ENCODE assay signal across 9 mouse cellular contexts in the genomic region with DNA sequence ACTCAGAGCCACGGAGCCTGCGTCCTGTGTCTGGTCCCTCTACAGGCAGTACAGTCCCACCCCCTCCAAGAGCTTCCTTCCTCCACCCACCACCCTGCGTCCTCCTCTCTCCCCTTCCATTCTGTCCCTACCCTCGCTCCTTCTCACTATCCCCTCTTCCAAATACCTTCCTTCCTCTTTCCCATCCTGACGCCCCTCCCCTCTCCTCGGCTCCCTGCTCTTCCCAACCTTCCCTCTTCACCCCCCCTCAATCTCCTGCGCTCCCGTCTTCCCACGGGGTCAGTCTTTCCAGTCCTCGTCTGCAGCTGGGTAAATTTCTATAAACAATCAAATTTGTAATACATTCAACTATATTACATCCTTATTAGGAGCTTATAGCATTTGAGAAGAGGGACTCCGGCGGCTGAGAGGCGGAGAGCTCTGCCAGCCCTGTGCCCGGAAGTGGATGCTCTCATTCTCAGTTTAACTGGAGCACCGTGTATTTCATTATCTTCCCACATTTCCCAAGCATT. TPM values are rescaled to one million over a fixed set of nuclear protein-coding genes. Genes with fewer than 3 reads are reported as not detected.
DNase-seq lines count a peak whose midpoint lies in the region; ATAC-seq and TF ChIP-seq lines count a peak whose summit lies in the region.
"Had no signal": no experiment of that assay in that cellular context is flagged by ENCODE, and none has a peak within 500 bp of the region (broad histone marks: within the 10 kb centered on the region; RNA-seq: fewer than 3 reads in every experiment).

No protein-coding gene starts in this region.

- H3K4me1 ChIP-seq in embryonic facial prominence, embryonic 15.5 days = peaks cover 38% of the 10 kb centered on the region
- H3K4me1 ChIP-seq in intestine, embryonic 16.5 days (ENCODE audit: control insufficient read depth, insufficient read depth, low read length) = peaks cover 5% of the 10 kb centered on the region
- H3K4me1 ChIP-seq in neural tube, embryonic 15.5 days = peaks cover 21% of the 10 kb centered on the region
- H3K4me1 ChIP-seq: liver, embryonic 15.5 days had no signal

- TF ChIP-seq CTCF in layer of hippocampus, adult 2 months (conservative IDR thresholded peaks at IDR 0.05) = no peak

- 0 out of 2 replicates have a peak overlapping the region, but pooled peaks have one; percentile 12 for H3K9ac ChIP-seq in embryonic facial prominence, embryonic 15.5 days
- H3K9ac ChIP-seq in intestine, embryonic 16.5 days (ENCODE audit: low read depth, low read length) = peak overlapping the region; percentile 48
- peak overlapping the region; percentile 23; the same call in 1 of the 2 replicates for H3K9ac ChIP-seq in neural tube, embryonic 15.5 days (replicated peaks)
- H3K9ac ChIP-seq: liver, embryonic 15.5 days had no signal

- DNase-seq in layer of hippocampus, adult 2 months (ENCODE audit: low spot score in 2 of 2) = no peak
- DNase-seq in layer of hippocampus, adult 9-11 months = no peak
- DNase-seq in cerebellum, postnatal 14 days = no peak
- DNase-seq in layer of hippocampus, postnatal 14 days (ENCODE audit: low spot score in 2 of 2) = no peak
- DNase-seq in ovary, postnatal 36 days (ENCODE audit: low spot score) = no peak

- peak overlapping the region; percentile 48 for H3K4me2 ChIP-seq in embryonic facial prominence, embryonic 15.5 days (replicated peaks)
- peak overlapping the region; percentile 53 for H3K4me2 ChIP-seq in intestine, embryonic 16.5 days (ENCODE audit: low read depth, low read length)
- peak overlapping the region; percentile 51 for H3K4me2 ChIP-seq in neural tube, embryonic 15.5 days
- H3K4me2 ChIP-seq: liver, embryonic 15.5 days had no signal

- H3K4me3 ChIP-seq in layer of hippocampus, adult 2 months = peak overlapping the region; percentile 33
- H3K4me3 ChIP-seq in embryonic facial prominence, embryonic 15.5 days (replicated peaks) = peak overlapping the region; percentile 24
- peak overlapping the region; percentile 33 for H3K4me3 ChIP-seq in intestine, embryonic 16.5 days (ENCODE audit: low read length)
- peak overlapping the region; percentile 19 for H3K4me3 ChIP-seq in neural tube, embryonic 15.5 days (replicated peaks)
- H3K4me3 ChIP-seq: liver, embryonic 15.5 days had no signal

- H3K9me3 ChIP-seq in embryonic facial prominence, embryonic 15.5 days (replicated peaks) = no peaks in the 10 kb centered on the region
- H3K9me3 ChIP-seq in intestine, embryonic 16.5 days (ENCODE audit: control insufficient read depth, low read length) = no peaks in the 10 kb centered on the region
- H3K9me3 ChIP-seq in neural tube, embryonic 15.5 days (replicated peaks) = no peaks in the 10 kb centered on the region
- H3K9me3 ChIP-seq: liver, embryonic 15.5 days had no signal

- ATAC-seq in embryonic facial prominence, embryonic 15.5 days (ENCODE audit: insufficient number of reproducible peaks, low FRiP score, low TSS enrichment, low read depth) = no peak
- peak; percentile 50 for ATAC-seq in intestine, embryonic 16.5 days
- 0 out of 2 replicates have a peak, but pooled peaks have one; percentile 31 for ATAC-seq in neural tube, embryonic 15.5 days (ENCODE audit: low FRiP score)

- 7% methylated on average over 15 of the region's 15 CpGs for WGBS in embryonic facial prominence, embryonic 15.5 days
- 17% methylated on average over 15 of the region's 15 CpGs for WGBS in intestine, embryonic 16.5 days
- 25% methylated on average over 15 of the region's 15 CpGs for WGBS in neural tube, embryonic 15.5 days

- H3K36me3 ChIP-seq in embryonic facial prominence, embryonic 15.5 days = no peaks in the 10 kb centered on the region
- H3K36me3 ChIP-seq in intestine, embryonic 16.5 days (ENCODE audit: control insufficient read depth, insufficient read depth, low read length) = no peaks in the 10 kb centered on the region
- H3K36me3 ChIP-seq in neural tube, embryonic 15.5 days = no peaks in the 10 kb centered on the region
- H3K36me3 ChIP-seq: liver, embryonic 15.5 days had no signal

- H3K27me3 ChIP-seq in embryonic facial prominence, embryonic 15.5 days = no peaks in the 10 kb centered on the region
- H3K27me3 ChIP-seq in intestine, embryonic 16.5 days (replicated peaks; ENCODE audit: control insufficient read depth, insufficient read depth, low read length) = no peaks in the 10 kb centered on the region
- no peaks in the 10 kb centered on the region for H3K27me3 ChIP-seq in neural tube, embryonic 15.5 days (replicated peaks)

- no peak overlapping the region for H3K27ac ChIP-seq in layer of hippocampus, adult 2 months
- peak overlapping the region; percentile 71 for H3K27ac ChIP-seq in embryonic facial prominence, embryonic 15.5 days (replicated peaks)
- peak overlapping the region; percentile 59 for H3K27ac ChIP-seq in intestine, embryonic 16.5 days (ENCODE audit: low read length)
- peak overlapping the region; percentile 56; the same call in 1 of the 2 replicates for H3K27ac ChIP-seq in neural tube, embryonic 15.5 days (replicated peaks)
- H3K27ac ChIP-seq: liver, embryonic 15.5 days had no signal

RNA-seq across cellular contexts. Expression of gene Ngfr, which starts 22.9 kb away (rescaled TPM):
- total RNA-seq in layer of hippocampus, adult 2 months (2021) = 1 to 10 TPM; 1.3 TPM
- 48.1 and 48.8 TPM in 2 replicates for polyA plus RNA-seq in embryonic facial prominence, embryonic 15.5 days (2015; fragmentation: Nextera tagmentation; extraction: Ambion mirVana)
- 15.5 and 15.8 TPM in 2 replicates for polyA plus RNA-seq in intestine, embryonic 16.5 days (2015; fragmentation: Nextera tagmentation; extraction: Ambion mirVana)
- polyA plus RNA-seq in neural tube, embryonic 15.5 days (2015; fragmentation: Nextera tagmentation; extraction: Ambion mirVana) = 69.1 and 69.3 TPM in 2 replicates
- total RNA-seq in layer of hippocampus, postnatal 14 days (2021) = 1 to 10 TPM; 2.1 to 2.5 TPM

RNA-seq across cellular contexts. Expression of gene Phb, which starts 56.3 kb away (rescaled TPM):
- 10 to 100 TPM; 96.3 to 97.5 TPM for total RNA-seq in layer of hippocampus, adult 2 months (2021)
- polyA plus RNA-seq in embryonic facial prominence, embryonic 15.5 days (2015; fragmentation: Nextera tagmentation; extraction: Ambion mirVana) = 162 and 186 TPM in 2 replicates
- polyA plus RNA-seq in intestine, embryonic 16.5 days (2015; fragmentation: Nextera tagmentation; extraction: Ambion mirVana) = 309 and 324 TPM in 2 replicates
- 205 and 208 TPM in 2 replicates for polyA plus RNA-seq in neural tube, embryonic 15.5 days (2015; fragmentation: Nextera tagmentation; extraction: Ambion mirVana)
- total RNA-seq in layer of hippocampus, postnatal 14 days (2021) = 100 to 1,000 TPM in 1 of 2 experiments, 10 to 100 TPM in 1; 88.1 to 119 TPM
